Mouse (Mus musculus) frontal cortex, postnatal 36 days (tissue): ENCODE results near the gene Ap1ar.

Experiments
- DNase-seq, 2 experiments: peaks; one replicate each; pipeline ENCODE4 v3.0.0; 2022; ENCODE audit warnings: low spot score in 2 of 2

Ap1ar gene

GRCm38 (mm10) chr3:127837154-127837865 is at the start of gene Ap1ar:
TSS of gene Ap1ar (minus strand) at chr3:127837523.
- peak; percentile 95 to 98 for DNase-seq

DNA sequence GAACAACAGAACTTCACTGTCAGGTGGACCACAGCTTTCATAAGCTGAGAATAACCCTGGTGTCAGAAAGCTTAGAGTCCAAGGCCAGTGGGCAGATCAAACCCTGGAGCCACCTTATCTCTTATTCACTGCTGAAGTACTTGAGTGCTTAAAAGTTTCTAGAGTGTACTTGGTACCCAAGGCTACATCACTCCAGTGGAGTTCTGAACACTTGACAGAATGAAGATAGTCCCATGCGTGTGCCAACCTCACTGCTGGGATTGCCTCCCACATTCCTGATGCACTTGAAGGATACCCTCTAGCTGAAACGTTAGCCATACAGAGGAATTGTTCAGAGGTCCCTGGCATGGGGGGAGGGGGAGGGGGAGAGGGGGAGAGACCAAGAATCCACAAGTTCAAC is 44.4 kb upstream of the Ap1ar start:
- no peak for DNase-seq

DNA sequence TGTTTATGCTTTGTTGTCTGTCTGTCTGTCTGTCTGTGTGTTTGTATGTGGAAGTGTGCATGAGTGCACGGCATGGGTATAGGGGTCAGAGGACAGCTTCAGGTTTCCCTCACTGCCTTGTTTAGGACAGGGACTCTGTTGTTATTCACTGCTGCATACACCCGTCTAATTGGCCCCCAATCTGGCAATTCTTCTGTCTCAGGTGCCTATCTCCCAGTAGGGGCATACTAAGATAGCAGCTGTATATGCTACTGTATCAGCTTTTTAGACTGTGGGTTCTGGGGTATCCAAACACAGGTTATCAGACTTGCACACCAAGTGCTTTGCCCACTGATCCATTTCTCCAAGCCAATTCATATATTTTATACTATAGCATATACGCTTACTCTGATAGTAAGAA is 42.6 kb upstream of the Ap1ar start:
- DNase-seq = no peak

GRCm38 (mm10) chr3:127875509-127875908 is 38.2 kb upstream of the Ap1ar start:
- DNase-seq = no peak

DNA sequence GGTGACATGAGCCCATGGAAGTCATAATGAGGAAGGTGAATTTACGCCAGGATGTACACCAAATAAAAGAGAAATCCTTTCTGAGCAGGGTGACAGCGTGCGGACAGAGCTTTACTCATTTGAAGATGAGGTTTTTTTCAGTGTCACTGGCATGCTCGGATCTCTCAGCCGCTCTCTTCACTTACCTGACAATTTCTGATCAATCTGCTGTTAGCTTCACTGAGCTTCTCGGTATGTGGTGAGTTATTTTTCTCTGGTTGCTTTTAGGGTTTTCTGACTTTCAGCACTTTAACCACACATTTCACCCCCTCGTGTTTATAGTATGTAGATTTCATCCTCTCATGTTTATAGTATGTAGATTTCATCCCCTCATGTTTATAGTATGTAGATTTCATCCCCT is 37.7 kb upstream of the Ap1ar start:
- DNase-seq = no peak

- DNase-seq = no peak
Observed at GRCm38 (mm10) chr3:127874254-127874883, 37.0 kb upstream of the Ap1ar start.

GRCm38 (mm10) chr3:127871575-127871974 is 34.3 kb upstream of the Ap1ar start:
- DNase-seq = no peak

- no peak for DNase-seq
Observed at GRCm38 (mm10) chr3:127868880-127869279, 31.6 kb upstream of the Ap1ar start.

GRCm38 (mm10) chr3:127868046-127868758 is 30.9 kb upstream of the Ap1ar start:
- no peak for DNase-seq

DNA sequence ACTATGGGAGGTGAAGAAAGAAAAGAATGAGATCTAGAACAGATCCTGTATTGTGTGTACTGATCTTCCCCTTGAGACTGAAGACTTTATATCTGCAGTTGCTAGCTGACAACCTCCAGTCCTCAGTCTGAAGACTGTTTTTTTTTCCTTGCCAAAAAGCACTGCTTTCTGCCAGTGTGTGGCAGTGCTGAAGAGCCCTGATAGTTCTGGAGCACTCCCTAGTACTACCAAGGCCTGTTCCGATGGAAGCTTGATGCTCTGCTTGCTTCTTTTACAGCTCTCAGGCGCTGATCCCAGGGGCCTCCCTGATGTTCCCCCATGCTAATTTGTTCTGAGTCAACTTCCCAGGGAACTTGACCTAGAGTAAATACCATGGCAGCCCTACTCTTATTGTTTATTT is 26.9 kb upstream of the Ap1ar start:
- DNase-seq = no peak

DNA sequence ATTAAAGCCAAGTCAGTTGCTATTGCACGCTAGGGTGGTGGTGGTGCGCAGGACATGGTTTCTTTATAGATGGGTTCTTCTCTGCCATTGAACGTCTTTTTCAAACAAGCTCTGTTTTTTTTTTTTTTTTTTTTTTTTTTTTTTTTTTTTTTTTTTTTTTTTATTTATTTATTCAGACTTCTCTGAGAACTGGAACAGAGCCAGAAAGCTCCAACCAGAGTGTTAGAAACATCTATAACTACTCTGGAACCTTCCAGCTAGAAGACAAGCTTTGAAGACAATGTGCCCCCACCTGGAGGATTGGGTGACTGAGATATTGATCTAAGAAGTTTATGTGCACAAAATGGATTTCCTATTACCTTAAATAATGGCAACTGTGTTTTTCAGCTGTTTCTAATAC is 26.2 kb upstream of the Ap1ar start:
- DNase-seq = no peak

GRCm38 (mm10) chr3:127862479-127862878 is 25.2 kb upstream of the Ap1ar start:
- DNase-seq = no peak

DNA sequence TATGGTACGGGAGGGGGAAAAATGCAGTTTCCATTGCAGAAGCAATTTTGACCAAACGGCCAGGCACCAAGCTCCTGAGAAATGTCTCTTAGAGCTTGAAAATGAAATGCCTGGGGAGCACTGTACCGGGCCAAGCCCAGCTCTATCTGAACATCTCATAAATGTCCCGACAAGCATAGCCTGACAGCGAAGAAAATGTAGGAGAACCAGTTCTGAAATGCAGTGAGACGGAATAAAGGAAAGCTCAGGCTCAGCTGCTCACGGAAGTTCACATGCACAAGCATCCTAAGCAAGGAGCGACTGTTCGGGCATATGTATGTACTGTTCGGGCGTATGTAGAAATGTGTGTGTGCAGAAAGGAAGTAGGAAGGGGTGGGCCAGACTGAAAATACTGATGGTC is 24.0 kb upstream of the Ap1ar start:
- no peak for DNase-seq

DNA sequence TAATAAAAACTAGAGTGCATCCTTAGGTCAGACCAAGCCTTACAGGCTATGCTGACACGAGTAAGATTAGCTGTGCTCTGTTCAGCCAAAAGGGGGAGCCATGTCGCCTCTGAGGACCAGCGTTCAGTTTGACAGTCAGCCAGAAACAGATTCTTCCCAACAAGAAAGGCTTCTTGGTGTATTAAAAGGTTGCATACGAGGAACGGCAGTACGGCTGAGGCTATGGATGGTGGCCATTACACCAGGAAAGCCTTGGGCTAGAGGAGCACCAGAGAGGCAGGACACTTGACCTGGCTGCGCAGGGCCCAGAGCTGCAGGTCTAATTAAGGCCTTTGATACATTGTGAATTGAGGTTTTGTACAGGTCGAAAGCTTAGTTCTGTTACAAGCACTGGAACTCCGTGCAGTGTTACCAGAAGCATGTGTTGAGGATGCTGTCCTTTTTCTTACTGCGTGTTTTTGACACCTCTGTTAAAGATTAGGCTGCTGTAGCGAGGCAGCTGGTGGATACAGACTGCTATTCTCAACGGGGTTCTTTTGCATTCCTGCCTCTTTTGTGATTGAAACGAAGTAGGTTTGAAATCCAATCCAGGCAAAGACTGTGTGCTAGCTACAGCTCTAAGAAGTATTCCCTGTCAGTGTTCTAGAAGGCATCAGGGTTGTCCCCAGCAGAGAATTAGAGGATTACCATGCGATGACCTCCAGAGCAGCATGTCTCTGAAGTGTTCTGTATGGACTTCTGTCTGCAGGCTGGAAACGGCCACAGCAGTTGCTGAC is 16.3 kb upstream of the Ap1ar start:
- peak; percentile 51 to 71 for DNase-seq

DNA sequence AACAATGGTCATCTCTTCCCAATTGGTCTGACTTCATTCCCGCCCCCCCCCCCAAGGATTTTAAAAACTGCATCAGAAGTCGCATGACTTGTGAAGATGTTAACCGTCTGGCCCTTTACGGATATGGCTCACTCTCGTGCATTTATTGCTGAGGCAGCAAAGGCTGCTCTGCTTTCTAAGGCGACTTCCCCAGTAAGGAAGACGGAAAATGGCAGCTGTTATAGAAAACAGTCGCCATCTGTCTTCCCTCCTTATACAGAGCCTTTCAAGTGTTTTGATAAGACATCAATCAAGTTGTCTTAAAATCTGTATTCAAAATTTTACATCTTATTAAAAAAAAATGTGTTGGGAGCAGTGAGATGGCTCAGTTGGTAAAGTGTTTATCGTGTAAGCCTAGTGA is 15.4 kb upstream of the Ap1ar start:
- DNase-seq = no peak

- DNase-seq = no peak
Observed at GRCm38 (mm10) chr3:127850776-127851646, 13.7 kb upstream of the Ap1ar start.

DNA sequence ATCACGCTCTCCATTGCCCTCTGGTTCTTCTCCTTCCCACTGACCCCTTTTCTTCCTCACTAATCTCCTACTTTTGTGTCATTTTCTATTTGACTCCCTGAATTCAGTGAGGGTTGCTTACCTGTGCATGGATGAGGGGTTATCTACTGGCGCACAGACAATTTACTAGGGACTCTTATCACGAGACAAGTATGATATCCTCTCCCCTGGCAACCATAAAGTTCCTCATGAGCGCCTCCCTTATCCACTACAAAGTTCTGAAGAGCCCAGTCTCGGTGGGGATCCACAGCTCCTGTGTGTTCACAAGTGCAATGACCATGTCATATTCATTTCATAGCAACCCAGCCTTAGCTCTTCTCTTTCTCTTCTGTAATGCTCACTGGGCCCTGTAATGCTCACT is 12.6 kb upstream of the Ap1ar start:
- no peak for DNase-seq

- DNase-seq = no peak
Observed at GRCm38 (mm10) chr3:127848088-127848808, 10.9 kb upstream of the Ap1ar start.

DNA sequence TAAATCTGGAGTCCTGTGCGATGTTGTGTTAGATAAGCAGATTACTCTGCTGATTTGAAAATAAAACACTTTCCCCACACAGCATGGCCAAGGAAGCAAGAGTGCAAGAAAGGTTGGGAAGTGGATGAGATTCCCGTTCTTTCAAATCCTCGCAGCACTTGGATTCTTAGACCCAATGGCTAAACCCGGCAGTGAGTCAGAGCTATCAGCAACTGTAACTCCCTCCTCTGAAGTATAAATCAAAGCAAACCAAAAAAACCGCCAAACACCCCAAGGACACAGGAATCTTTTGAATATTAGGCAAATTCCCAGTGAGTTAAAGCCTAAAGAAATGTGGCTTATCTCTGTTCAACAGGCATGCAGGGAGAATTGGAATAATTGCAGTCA is 6.6 kb upstream of the Ap1ar start:
- no peak for DNase-seq

DNA sequence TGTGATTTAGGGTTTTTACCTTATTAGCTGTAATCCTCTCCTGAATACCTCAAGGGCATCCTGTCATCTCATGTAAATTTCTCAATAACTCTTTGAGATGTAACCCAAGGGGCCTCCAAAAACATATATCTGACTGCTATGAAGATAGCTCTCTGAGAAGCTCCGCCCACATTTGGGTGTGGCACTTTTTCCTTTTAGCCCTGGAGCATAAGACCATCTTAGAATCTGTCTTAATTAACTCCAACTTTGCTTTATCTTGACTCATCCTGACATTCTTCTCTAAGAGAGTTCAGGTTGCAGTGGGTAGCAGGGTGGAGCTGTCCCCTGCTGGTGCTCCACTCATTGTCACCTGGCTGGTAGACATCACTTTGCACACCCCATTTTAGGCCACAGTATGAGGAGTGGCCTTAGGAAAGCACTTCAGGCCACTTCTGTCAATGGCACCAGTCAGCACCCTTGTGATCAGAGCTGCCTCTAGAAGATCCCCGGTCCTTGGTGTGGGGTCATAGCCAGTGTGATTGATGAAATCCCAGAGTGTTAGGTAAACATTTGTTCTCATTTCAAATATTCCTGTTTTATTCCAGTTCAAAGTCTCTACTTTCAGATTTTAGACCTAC is 6.1 kb upstream of the Ap1ar start:
- no peak for DNase-seq
